Mouse (Mus musculus) ES-E14 (cell line): ENCODE measurements around the gene Ahnak2. TPM values are rescaled to one million over a fixed set of nuclear protein-coding genes. Genes with fewer than 3 reads are reported as not detected.
A peak's percentile ranks its signal among the peaks of the same experiment; 100 is the strongest.

Source experiments
- DNase-seq: peaks from one replicate; pipeline ENCODE4 v3.0.0-alpha.2; 2013; ENCODE audit warnings: low read depth, low spot score
- H3K27ac ChIP-seq: 2 replicates; pipeline ENCODE4 v1.5.1; 2012; ENCODE audit warnings: low read depth, mild to moderate bottlenecking, low read length, moderate library complexity, mixed read lengths; ENCODE audit not compliant: poor library complexity, insufficient read depth, severe bottlenecking
- H3K36me3 ChIP-seq: 2 replicates; pipeline ENCODE4 v1.6.1; 2012; ENCODE audit warnings: mild to moderate bottlenecking, low read length, moderate library complexity, mixed read lengths; ENCODE audit not compliant: control insufficient read depth, poor library complexity, insufficient read depth, severe bottlenecking
- H3K4me1 ChIP-seq, 2 experiments: fragments of 150-350 bp in 1 of 2; sonication (generic) in 1 of 2; 2 replicates each; pipeline ENCODE4 v1.6.1; 2012; ENCODE audit warnings: low read length in 2 of 2, mild to moderate bottlenecking in 1 of 2, mixed read lengths in 1 of 2; ENCODE audit not compliant: control insufficient read depth in 2 of 2, insufficient read depth in 2 of 2, poor library complexity in 1 of 2
- H3K4me3 ChIP-seq, 2 experiments: fragments of 150-350 bp in 1 of 2; sonication (generic) in 1 of 2; 2 replicates each; pipeline ENCODE4 v1.5.1; 2012; ENCODE audit warnings: low read length in 2 of 2, low read depth in 1 of 2, mild to moderate bottlenecking in 1 of 2, mixed read lengths in 1 of 2; ENCODE audit not compliant: insufficient read depth in 1 of 2, poor library complexity in 1 of 2, severe bottlenecking in 1 of 2
- H3K9ac ChIP-seq: 2 replicates; pipeline ENCODE4 v1.6.1; 2012; ENCODE audit warnings: low read depth, mild to moderate bottlenecking, low read length, mixed read lengths; ENCODE audit not compliant: poor library complexity, insufficient read depth, severe bottlenecking
- H3K9me3 ChIP-seq: fragments of 150-350 bp; sonication (generic); 2 replicates; pipeline ENCODE4 v1.6.1; 2012; ENCODE audit warnings: low read depth, mild to moderate bottlenecking, low read length; ENCODE audit not compliant: control insufficient read depth, insufficient read depth
- CHD2 ChIP-seq: IDR thresholded peaks from 2 replicates; pipeline ENCODE4 v1.6.1; 2014; ENCODE audit warnings: mild to moderate bottlenecking, low read depth, low read length, inconsistent platforms
- HCFC1 ChIP-seq: IDR thresholded peaks from 2 replicates; pipeline ENCODE4 v1.6.1; 2012; ENCODE audit warnings: low read length, inconsistent platforms, borderline replicate concordance; ENCODE audit not compliant: insufficient read depth
- MAFK ChIP-seq: IDR thresholded peaks from 2 replicates; pipeline ENCODE4 v1.6.1; 2014; ENCODE audit warnings: mild to moderate bottlenecking, low read depth, low read length, inconsistent platforms; ENCODE audit not compliant: insufficient read depth
- ZC3H11A ChIP-seq: IDR thresholded peaks from 2 replicates; pipeline ENCODE4 v1.6.1; 2012; ENCODE audit warnings: low read depth, mild to moderate bottlenecking, inconsistent platforms, low read length, borderline replicate concordance
- ZNF384 ChIP-seq: IDR thresholded peaks from 2 replicates; pipeline ENCODE4 v1.6.1; 2012; ENCODE audit warnings: low read depth, low read length, inconsistent platforms
- in situ Hi-C, 2 experiments: fragments of 600-800 bp; cut with MboI; formaldehyde crosslinking; loops; one replicate each; pipeline ENCODE4 v1.15.1; 2025; ENCODE audit warnings: low sequenced_read_pairs in 2 of 2, inconsistent platforms in 1 of 2; ENCODE audit not compliant: unreplicated experiment in 2 of 2
- total RNA-seq: library from RNA; depleted of rRNA; stranded (reverse); fragments of 300-350 nt; gene quantifications from 2 replicates; pipeline ENCODE4 v1.2.3, GENCODE M21; 2012

Gene Ahnak2
- total RNA-seq, 1 experiment, result 22.8 TPM

DNA sequence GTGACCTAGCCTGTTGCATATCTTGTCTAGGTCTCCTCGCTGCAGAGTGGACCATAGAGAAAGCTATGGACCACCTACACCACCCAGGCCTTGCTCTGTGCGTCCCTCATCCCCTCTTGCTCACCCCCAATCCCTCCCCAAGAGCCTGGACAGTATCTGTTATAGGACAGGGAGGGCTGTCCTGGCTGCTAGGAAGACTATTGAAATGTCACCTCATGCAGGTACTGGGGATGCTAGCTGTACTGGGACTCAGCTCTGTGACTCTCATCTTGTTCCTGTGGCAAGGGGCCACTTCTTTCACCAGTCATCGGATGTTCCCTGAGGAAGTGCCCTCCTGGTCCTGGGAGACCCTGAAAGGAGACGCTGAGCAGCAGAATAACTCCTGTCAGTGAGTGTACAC, 39.3 kb downstream of the Ahnak2 start:
- DNase-seq, result no peak
- H3K9me3 ChIP-seq, result no peaks in the 10 kb centered on the region
- in situ Hi-C loops, result no loop called here
- no peak overlapping the region for H3K9ac ChIP-seq
- H3K27ac ChIP-seq, result no peak overlapping the region
- no peak overlapping the region for H3K4me3 ChIP-seq
- peaks cover 2 to 4% of the 10 kb centered on the region in 2 experiments; a peak in 2 of 4 replicates for H3K4me1 ChIP-seq
- no peaks in the 10 kb centered on the region for H3K36me3 ChIP-seq
- no peak for TF ChIP-seq ZC3H11A
- no peak for TF ChIP-seq CHD2
- no peak for TF ChIP-seq ZNF384
- TF ChIP-seq MAFK, result no peak
- TF ChIP-seq HCFC1, result no peak

DNA sequence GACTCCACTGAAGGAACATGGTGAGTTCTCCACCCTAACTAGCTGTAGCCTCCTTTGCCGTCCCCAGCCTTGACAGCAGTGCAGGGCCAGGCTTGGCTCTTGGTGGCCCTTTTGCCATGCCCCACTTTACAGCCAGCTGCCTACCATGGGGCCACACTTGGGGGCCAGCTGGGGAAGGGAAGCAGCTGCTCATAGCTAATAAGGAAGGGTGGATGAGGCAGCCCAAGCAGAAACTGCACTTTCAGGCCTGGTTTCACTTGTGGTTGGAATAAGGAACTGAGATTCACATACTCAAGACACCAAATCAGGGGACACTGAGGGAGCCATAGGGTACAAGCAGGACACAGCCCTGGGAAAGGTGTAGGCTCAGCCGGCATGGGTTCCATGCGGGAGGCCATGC, 40.4 kb downstream of the Ahnak2 start:
- DNase-seq, result no peak
- Histone ChIP-seq H3K27ac (no peak overlapping the region), H3K9ac (no peak overlapping the region), H3K4me3 (no peak overlapping the region), H3K36me3 (no peaks in the 10 kb centered on the region), H3K4me1 (peaks cover 2 to 4% of the 10 kb centered on the region in 2 experiments; a peak in 2 of 4 replicates), H3K9me3 (no peaks in the 10 kb centered on the region)
- in situ Hi-C loops, result no loop called here
- TF ChIP-seq MAFK (no peak), ZC3H11A (no peak), ZNF384 (no peak), HCFC1 (no peak)

DNA sequence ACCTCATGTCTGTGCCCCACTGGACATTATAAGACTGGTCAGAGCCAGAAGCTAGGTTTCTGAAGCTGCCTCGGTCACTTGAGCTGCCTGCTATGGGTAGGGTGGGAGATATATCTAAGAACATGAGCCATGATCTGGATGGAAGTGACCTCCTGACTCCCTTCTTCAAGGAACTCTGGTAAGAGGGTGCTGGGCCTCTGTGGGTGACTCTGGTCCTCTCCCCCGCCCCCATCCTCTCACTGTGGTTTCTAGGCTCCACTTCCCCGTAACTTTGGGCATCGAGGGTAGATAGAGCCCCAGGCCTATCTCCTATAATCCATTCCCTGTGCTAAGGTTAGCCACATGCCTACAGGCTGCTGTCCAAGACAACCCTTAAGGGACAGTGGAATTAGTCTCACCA, 41.0 kb downstream of the Ahnak2 start:
- TF ChIP-seq MAFK, result no peak
- no peak for TF ChIP-seq HCFC1
- TF ChIP-seq ZNF384, result no peak
- TF ChIP-seq ZC3H11A, result no peak
- TF ChIP-seq CHD2, result no peak
- Histone ChIP-seq H3K27ac (no peak overlapping the region), H3K9me3 (no peaks in the 10 kb centered on the region), H3K9ac (no peak overlapping the region), H3K4me1 (peaks cover 2 to 4% of the 10 kb centered on the region in 2 experiments; a peak in 2 of 4 replicates), H3K4me3 (no peak overlapping the region), H3K36me3 (no peaks in the 10 kb centered on the region)
- in situ Hi-C loops, result no loop called here
- DNase-seq, result no peak

DNA sequence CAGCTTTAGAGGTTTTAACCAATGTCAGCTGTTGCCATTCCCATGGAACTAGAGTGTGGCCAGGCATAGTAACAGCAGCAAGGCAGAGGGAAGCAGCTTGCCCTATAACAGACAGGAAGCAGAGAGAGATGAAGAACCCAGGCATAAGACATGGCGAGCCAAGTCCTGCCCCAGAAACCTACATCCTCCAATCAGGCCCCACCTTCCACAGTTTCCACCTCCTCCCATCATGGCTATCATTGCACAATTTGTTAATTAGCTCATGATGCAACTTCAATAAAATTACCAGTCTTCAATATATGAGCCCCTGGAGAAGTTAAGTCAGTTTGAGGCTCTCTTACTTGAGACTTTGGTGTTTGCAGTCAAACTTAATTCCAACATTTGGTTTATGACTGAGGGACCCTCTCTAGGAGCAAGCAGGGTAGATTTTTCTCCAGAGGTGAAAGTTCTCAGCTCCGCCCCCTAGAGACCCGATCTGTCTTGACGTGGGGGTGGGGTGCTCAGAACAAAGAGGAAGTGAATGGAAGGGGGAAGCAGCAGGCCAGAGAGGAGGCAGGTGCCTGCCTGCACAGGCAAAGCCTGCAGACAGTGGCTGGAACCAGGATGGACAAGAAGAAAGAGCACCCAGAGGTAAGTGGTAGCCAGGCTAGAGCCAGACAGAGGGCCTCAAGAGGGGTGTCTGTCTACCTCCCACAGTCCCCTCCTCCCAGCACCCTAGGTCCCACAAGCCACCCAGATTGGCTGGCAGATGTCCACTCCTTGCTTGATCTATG, 42.1 kb downstream of the Ahnak2 start, which contains the start of gene Pld4:
Gene Pld4 (plus strand): TSS at position 502 of the 773 bp plus-strand sequence.
- H3K9ac ChIP-seq, result no peak within 1 kb of the TSS
- H3K4me1 ChIP-seq, result peaks cover 3 to 8% of the 10 kb centered on the region in 2 experiments; a peak in 3 of 4 replicates
- no peaks in the 10 kb centered on the region for H3K9me3 ChIP-seq
- no peak within 1 kb of the TSS for H3K4me3 ChIP-seq
- H3K27ac ChIP-seq, result no peak within 1 kb of the TSS
- no peaks in the 10 kb centered on the region for H3K36me3 ChIP-seq
- TF ChIP-seq MAFK (no peak), CHD2 (no peak), ZC3H11A (no peak), HCFC1 (no peak), ZNF384 (no peak)
- in situ Hi-C loops, result no loop called here
- peak; percentile 25 for DNase-seq
